Mouse (Mus musculus): ENCODE results near the gene Myh14.

DNA sequence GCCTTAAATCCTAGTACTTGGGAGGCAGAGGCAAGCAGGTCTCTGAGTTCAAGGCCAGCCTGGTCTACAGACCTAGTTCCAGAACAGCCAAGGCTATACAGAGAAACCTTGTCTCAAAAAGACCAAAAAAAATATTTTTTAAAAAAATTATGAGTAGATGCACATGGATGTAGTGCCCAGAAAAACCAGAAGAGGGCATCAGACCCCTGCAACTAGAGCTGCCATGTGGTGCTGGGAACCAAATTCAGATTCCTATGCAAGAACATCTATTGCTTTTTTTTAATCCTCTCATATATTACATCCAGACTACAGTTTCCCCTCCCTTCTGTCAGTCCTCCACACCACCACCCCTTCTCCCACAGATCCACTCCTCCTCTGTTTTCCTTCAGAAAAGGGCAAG is 35.7 kb upstream of the Myh14 start:
- TF ChIP-seq POLR2A (IDR thresholded peaks at IDR 0.05; ENCODE audit: extremely low read depth, insufficient read depth, low read length) (no peak), CTCF (IDR thresholded peaks at IDR 0.05; ENCODE audit: extremely low read depth, insufficient read depth, low read length) (no peak)

Measured in cortical plate, adult 2 months (tissue).